Mouse (Mus musculus): ENCODE data around the gene Zbed6. TPM values are rescaled to one million over a fixed set of nuclear protein-coding genes. Genes with fewer than 3 reads are reported as not detected.

The Zbed6 gene
- total and polyA plus RNA-seq, 3 experiments: 2.3 to 3.3 (median 3.2) TPM

DNA sequence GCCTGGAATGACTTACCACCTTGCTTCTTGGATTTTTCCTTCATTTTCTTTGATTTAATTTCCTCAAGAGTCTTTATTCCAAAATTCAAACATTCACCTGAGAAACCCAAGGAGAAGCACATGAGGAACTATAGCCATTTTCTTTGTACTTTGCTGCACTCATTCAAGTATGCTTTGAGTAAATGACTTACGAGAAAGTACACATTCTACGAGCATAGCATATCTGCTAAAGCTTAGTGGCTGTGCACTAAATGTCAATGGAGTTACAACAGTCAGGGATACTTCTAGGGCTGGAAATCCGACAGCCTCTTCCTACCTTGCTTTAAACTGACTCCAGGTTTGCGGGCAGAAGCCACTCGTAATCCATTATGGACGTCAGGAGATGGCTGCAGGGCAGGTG lies 22.2 kb downstream of the Zbed6 start:
- 92% methylated on average over 6 of the region's 6 CpGs for WGBS
- H3K27me3 ChIP-seq (ENCODE audit: control insufficient read depth, insufficient read depth, low read length): no peaks in the 10 kb centered on the region
- intact Hi-C loops (cut with DNase I): no loop called here

DNA sequence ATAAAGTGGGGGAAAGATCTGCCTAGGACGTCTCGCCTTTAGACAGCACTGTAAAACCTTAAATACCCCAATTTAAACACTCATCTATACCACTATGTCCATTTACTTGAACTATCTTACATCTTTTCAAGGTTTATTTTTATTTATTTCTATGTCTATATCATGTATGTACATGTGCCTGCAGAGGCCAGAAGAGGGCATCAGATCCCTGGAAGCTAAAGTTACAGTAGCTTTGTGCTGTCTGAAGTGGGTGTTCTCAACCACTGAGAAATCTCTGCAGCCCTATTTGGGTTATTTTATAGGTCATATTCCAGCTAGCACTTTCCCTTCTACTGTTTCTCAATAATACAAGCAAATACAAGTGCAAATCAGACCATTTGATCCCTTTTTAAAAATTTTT lies 28.5 kb downstream of the Zbed6 start:
- 89% methylated on average over 2 of the region's 2 CpGs for WGBS
- intact Hi-C loops (cut with DNase I): loop anchor here (5.0 kb wide), 1 partner anchor 265 kb away; no protein-coding TSS in a partner anchor
- Histone ChIP-seq H3K27me3 (ENCODE audit: control insufficient read depth, insufficient read depth, low read length) (no peaks in the 10 kb centered on the region), H3K4me3 (no peak overlapping the region), H3K36me3 (ENCODE audit: control insufficient read depth, insufficient read depth, low read length) (peaks cover 10% of the 10 kb centered on the region), H3K9ac (ENCODE audit: low read depth, low read length) (no peak overlapping the region), H3K27ac (no peak overlapping the region), H3K4me1 (ENCODE audit: control insufficient read depth, insufficient read depth, low read length) (no peaks in the 10 kb centered on the region), H3K79me2 (replicated peaks; ENCODE audit: control insufficient read depth, insufficient read depth, low read length) (no peaks in the 10 kb centered on the region)
- TF ChIP-seq POLR2A (IDR thresholded peaks at IDR 0.05; ENCODE audit: insufficient read depth, low read depth, low read length): no peak
- no peak for TF ChIP-seq EP300 (IDR thresholded peaks at IDR 0.05; ENCODE audit: insufficient read depth, low read depth, low read length)
- peak; percentile 59 for TF ChIP-seq CTCF (IDR thresholded peaks at IDR 0.05)
- DNase-seq: no peak

More for the DNA sequence above, 22.2 kb downstream of the Zbed6 start:
- no peak for DNase-seq
- no peak overlapping the region for H3K27ac ChIP-seq
- no peak for TF ChIP-seq POLR2A (IDR thresholded peaks at IDR 0.05; ENCODE audit: insufficient read depth, low read depth, low read length)
- TF ChIP-seq CTCF (IDR thresholded peaks at IDR 0.05): no peak
- TF ChIP-seq EP300 (IDR thresholded peaks at IDR 0.05; ENCODE audit: insufficient read depth, low read depth, low read length): no peak
- no peaks in the 10 kb centered on the region for H3K4me1 ChIP-seq (ENCODE audit: control insufficient read depth, insufficient read depth, low read length)
- H3K9ac ChIP-seq (ENCODE audit: low read depth, low read length): no peak overlapping the region
- H3K4me3 ChIP-seq: no peak overlapping the region
- H3K79me2 ChIP-seq (replicated peaks; ENCODE audit: control insufficient read depth, insufficient read depth, low read length): no peaks in the 10 kb centered on the region
- H3K36me3 ChIP-seq (ENCODE audit: control insufficient read depth, insufficient read depth, low read length): peaks cover 15% of the 10 kb centered on the region

DNA sequence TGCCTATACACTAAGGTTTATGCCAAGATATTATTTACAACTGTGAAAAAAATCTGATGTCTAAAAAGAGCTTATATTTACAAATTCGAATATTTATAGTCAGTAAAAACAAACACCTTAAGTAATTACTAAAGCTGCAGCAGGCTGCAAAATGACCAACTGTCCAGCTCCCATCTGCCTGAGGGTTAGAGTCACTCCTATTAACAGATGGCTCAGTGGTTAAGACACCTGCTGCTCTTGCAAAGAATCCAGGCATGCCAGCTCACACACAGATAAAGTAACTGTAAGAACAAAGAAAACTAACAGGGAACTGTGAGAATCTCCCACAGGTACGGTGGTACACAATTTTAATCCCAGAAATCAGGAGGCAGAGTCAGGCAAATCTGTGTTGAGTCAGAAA lies 35.6 kb downstream of the Zbed6 start:
- intact Hi-C loops (cut with DNase I): no loop called here
- 66% methylated on average over 2 of the region's 2 CpGs for WGBS
- no peak for DNase-seq
- no peak overlapping the region for H3K27ac ChIP-seq
- H3K79me2 ChIP-seq (replicated peaks; ENCODE audit: control insufficient read depth, insufficient read depth, low read length): no peaks in the 10 kb centered on the region
- TF ChIP-seq EP300 (IDR thresholded peaks at IDR 0.05; ENCODE audit: insufficient read depth, low read depth, low read length) (no peak), CTCF (IDR thresholded peaks at IDR 0.05) (no peak), POLR2A (IDR thresholded peaks at IDR 0.05; ENCODE audit: insufficient read depth, low read depth, low read length) (no peak)
- H3K4me1 ChIP-seq (ENCODE audit: control insufficient read depth, insufficient read depth, low read length): no peaks in the 10 kb centered on the region
- H3K4me3 ChIP-seq: no peak overlapping the region
- no peak overlapping the region for H3K9ac ChIP-seq (ENCODE audit: low read depth, low read length)
- peaks cover 9% of the 10 kb centered on the region for H3K36me3 ChIP-seq (ENCODE audit: control insufficient read depth, insufficient read depth, low read length)
- no peaks in the 10 kb centered on the region for H3K27me3 ChIP-seq (ENCODE audit: control insufficient read depth, insufficient read depth, low read length)

DNA sequence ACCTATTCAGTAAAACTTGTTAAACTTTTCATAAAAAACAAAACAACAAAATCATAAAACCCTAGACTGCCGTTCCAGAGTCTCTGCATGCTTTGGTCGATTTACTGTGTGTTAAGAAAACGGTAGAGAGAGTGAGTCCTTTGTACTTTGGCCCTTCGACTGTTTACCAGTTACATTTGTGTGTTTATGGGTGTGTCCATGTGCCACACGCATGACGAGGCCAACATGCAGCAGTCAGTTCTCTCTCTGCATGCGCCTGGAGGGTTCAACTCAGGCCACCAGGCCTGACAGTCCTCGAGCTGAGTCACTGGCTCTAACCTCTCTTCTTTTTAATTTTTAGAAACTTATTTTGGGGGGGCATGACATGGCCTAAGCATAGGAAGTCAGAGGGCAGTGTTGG lies 42.4 kb downstream of the Zbed6 start:
- Histone ChIP-seq H3K79me2 (replicated peaks; ENCODE audit: control insufficient read depth, insufficient read depth, low read length) (no peaks in the 10 kb centered on the region), H3K27ac (no peak overlapping the region), H3K4me1 (ENCODE audit: control insufficient read depth, insufficient read depth, low read length) (no peaks in the 10 kb centered on the region), H3K9ac (ENCODE audit: low read depth, low read length) (no peak overlapping the region), H3K27me3 (ENCODE audit: control insufficient read depth, insufficient read depth, low read length) (no peaks in the 10 kb centered on the region), H3K4me3 (no peak overlapping the region), H3K36me3 (ENCODE audit: control insufficient read depth, insufficient read depth, low read length) (no peaks in the 10 kb centered on the region)
- TF ChIP-seq EP300 (IDR thresholded peaks at IDR 0.05; ENCODE audit: insufficient read depth, low read depth, low read length): no peak
- no peak for TF ChIP-seq CTCF (IDR thresholded peaks at IDR 0.05)
- no peak for TF ChIP-seq POLR2A (IDR thresholded peaks at IDR 0.05; ENCODE audit: insufficient read depth, low read depth, low read length)
- intact Hi-C loops (cut with DNase I): loop anchor here (10.0 kb wide), 1 partner anchor 474 kb away; no protein-coding TSS in a partner anchor
- WGBS: 73% methylated on average over 8 of the region's 8 CpGs
- DNase-seq: no peak

DNA sequence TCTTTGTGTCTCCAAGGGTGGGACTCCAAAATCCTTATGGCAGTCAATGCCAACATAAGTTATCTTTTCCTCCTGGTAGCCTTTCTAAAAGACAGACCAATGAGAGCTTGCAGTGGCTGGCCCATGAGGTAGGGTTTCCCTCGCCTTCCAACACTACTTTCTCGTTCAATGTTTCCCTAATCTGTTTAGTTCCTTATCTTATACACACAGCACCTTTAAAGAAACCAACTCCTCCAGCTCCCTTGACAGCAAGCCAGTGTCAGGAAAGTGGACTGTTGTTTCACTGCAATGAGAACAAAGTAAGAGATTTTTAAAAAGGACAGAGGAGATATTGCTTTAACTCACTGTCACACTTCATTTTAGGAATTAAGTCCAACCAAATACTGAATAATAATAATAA lies 42.8 kb downstream of the Zbed6 start:
- no peak for DNase-seq
- TF ChIP-seq POLR2A (IDR thresholded peaks at IDR 0.05; ENCODE audit: insufficient read depth, low read depth, low read length) (no peak), CTCF (IDR thresholded peaks at IDR 0.05) (no peak), EP300 (IDR thresholded peaks at IDR 0.05; ENCODE audit: insufficient read depth, low read depth, low read length) (no peak)
- Histone ChIP-seq H3K9ac (ENCODE audit: low read depth, low read length) (no peak overlapping the region), H3K27ac (no peak overlapping the region), H3K27me3 (ENCODE audit: control insufficient read depth, insufficient read depth, low read length) (no peaks in the 10 kb centered on the region), H3K79me2 (replicated peaks; ENCODE audit: control insufficient read depth, insufficient read depth, low read length) (no peaks in the 10 kb centered on the region), H3K4me1 (ENCODE audit: control insufficient read depth, insufficient read depth, low read length) (no peaks in the 10 kb centered on the region), H3K36me3 (ENCODE audit: control insufficient read depth, insufficient read depth, low read length) (no peaks in the 10 kb centered on the region), H3K4me3 (no peak overlapping the region)
- intact Hi-C loops (cut with DNase I): loop anchor here (10.0 kb wide), 1 partner anchor 473 kb away; no protein-coding TSS in a partner anchor
- WGBS: 43% methylated on average over 2 of the region's 2 CpGs

DNA sequence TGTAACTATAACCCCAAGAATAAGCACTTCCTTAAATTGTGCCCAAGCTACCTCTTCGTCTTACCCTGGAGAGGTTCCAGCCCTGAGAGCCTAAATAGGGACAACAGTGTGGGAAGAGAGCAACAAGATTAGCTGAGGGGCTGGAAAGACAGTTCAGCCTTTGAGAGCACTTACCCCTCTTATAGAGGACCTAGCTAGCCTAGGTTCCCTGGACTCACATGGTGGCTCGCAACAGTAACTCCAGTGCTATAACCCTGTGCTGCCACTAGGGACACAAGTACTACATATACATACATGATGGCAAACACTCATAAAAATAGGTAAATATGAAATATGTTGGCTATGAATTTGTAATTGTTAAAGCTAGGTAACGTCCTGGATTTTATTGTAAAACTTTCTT lies 46.9 kb downstream of the Zbed6 start:
- Histone ChIP-seq H3K36me3 (ENCODE audit: control insufficient read depth, insufficient read depth, low read length) (peaks cover 2% of the 10 kb centered on the region; the same call in 1 of the 2 replicates), H3K27me3 (ENCODE audit: control insufficient read depth, insufficient read depth, low read length) (no peaks in the 10 kb centered on the region), H3K9ac (ENCODE audit: low read depth, low read length) (no peak overlapping the region), H3K79me2 (replicated peaks; ENCODE audit: control insufficient read depth, insufficient read depth, low read length) (no peaks in the 10 kb centered on the region), H3K4me3 (no peak overlapping the region), H3K4me1 (ENCODE audit: control insufficient read depth, insufficient read depth, low read length) (no peaks in the 10 kb centered on the region; the same call in 1 of the 2 replicates), H3K27ac (no peak overlapping the region)
- TF ChIP-seq EP300 (IDR thresholded peaks at IDR 0.05; ENCODE audit: insufficient read depth, low read depth, low read length): no peak
- peak; percentile 66 for TF ChIP-seq CTCF (IDR thresholded peaks at IDR 0.05)
- TF ChIP-seq POLR2A (IDR thresholded peaks at IDR 0.05; ENCODE audit: insufficient read depth, low read depth, low read length): no peak
- 75% methylated on average over 3 of the region's 3 CpGs for WGBS
- DNase-seq: no peak
- intact Hi-C loops (cut with DNase I): loop anchor here (5.0 to 10.0 kb wide), 3 partner anchors 437 to 592 kb away; no protein-coding TSS in a partner anchor

All from heart, adult 2 months (tissue).